Mouse (Mus musculus): ENCODE measurements around the gene Ptpn1.

Gene Ptpn1

DNA sequence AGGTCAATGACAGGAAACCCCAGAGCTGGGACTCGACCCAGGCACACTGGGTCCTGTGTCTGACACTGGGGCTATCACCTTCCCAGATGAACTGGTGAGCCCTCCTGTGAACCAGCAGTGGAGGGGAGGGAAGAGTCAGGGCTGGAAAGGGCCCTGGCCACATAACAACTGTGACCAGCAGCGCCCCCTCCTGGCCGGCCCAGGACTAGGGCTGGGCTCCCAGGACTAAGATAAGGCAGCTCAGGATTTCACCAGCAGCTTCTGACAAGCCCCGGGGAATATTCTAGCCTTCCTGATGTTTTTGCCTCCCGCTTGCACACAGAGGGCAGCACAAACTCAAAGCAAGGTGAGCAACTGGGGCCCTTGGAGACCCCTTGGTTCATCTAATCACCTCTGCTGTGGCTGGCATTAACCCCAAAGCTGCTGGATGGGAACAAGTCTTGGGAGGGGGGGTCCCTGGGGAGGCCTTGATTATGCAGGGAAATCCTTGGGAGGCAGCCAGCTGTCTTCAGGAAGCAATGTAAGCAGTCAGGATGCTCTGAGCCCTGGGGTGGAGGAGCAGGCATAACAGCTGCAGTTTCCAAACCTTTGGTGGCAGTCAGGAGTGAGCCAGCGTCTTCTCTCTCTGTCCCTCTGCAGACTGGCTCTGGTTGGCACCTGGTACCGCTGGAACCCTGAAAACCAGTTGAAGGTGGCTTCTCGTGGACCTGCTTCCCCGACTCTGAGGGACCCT is 78.2 kb downstream of the Ptpn1 start, which contains the start of gene Ripor3:
Ripor3 (minus strand) TSS at position 683 of the 733 bp plus-strand sequence.
- DNase-seq (ENCODE audit: low read depth), result no peak

DNA sequence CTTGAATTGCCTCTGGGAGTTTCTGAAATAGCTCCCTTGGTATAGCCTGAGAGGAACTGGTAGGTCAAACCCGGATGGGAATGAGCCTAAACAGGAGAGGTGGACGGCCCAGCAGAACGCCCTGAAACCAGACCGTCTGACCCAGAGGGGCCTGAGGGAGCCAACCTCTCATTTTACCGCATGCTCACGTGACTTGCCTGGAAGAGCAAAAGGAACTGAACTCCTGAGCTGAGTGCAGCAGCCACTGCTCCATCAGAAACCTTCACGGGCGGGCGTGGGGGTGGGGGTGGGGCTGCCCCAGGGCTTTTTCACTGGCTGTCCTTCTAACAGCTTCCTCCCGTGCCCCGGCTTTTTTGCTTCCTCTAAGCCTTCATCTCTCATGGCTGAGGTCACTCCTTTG is 79.0 kb downstream of the Ptpn1 start:
- no peak for DNase-seq (ENCODE audit: low read depth)

DNA sequence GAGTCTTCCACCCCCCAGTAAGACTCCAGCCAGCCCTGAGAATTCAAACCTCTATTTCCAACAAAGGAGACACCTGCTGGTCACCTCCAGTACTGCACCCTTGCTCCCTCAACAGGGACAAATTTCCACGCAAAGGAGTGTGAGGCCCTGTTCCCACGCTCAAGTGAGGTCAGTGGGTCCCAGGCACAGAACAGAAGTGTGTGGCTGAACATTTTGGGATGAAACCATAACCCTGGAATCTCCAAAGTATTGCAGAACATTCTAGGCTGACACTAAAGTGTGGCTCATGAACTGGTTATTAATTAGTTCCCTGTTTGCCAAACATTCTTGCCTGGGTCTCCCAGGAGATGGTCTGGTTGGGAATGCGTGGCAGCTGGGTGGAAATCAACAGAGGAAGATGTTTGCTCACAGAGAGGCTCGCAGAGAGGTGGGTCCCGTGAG is 85.1 kb downstream of the Ptpn1 start:
- DNase-seq (ENCODE audit: low read depth), result no peak

- no peak for DNase-seq (ENCODE audit: low read depth)
These were observed 87.4 kb downstream of the Ptpn1 start for GRCm38 (mm10) chr2:168019201-168019715.

DNA sequence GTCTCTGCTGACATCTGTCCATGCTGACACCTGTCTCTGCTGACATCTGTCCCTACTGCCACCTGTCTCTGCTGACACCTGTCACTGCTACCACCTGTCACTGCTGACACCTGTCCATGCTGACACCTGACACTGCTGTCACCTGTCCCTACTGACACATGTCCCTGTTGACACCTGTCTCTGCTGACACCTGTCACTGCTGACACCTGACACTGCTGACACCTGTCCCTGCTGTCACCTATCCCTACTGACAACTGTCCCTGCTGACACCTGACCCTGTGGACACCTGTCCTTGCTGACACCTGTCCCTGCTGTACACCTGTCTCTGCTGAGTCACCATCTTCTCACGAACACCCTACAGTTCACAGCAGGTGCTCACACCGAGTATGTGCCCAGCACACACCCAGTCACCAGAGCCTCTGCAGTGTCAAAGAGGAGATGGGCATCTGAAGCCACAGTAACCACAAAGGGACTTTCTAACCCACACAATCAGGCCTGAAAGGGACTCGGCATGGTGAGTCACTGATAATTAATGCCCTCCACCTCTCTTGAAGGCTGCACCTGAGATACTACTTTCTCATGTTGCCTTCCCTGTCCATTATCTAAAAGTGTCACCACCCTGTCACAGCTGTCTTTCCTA is 92.0 kb downstream of the Ptpn1 start:
- DNase-seq (ENCODE audit: low read depth), result no peak

DNA sequence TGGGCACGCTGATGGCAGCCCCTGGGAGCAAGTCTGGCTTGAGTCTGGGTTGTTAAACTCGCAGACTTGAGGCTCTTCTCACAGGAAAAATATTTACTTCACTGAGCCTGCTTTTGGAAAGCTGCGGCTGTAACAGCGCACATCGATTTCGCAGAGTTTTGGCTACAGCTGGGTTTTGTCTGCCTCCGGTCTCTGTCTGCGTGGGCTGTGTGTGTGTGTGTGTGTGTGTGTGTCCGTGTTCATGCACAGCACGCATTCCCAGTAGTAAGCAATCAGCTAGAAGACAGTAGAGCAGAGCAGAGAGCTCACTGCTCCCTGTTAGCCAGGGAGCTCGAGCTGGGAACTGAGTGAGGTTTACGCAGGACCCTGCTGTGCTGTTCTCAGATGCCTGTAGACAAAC is 93.3 kb downstream of the Ptpn1 start:
- DNase-seq (ENCODE audit: low read depth), result no peak

- DNase-seq (ENCODE audit: low read depth), result no peak
These were observed 94.0 kb downstream of the Ptpn1 start for GRCm38 (mm10) chr2:168025882-168026281.

- DNase-seq (ENCODE audit: low read depth), result no peak
These were observed 94.6 kb downstream of the Ptpn1 start for GRCm38 (mm10) chr2:168026467-168026866.

- DNase-seq (ENCODE audit: low read depth), result no peak
These were observed 96.5 kb downstream of the Ptpn1 start for GRCm38 (mm10) chr2:168028376-168028775.

All from fibroblast of lung, adult 2 months (primary cell).